Mouse (Mus musculus) liver, adult 2 months (tissue): ENCODE results near the gene Sema5a.

Source experiments
- CTCF ChIP-seq: fragments of 200-500 bp; IDR thresholded peaks from 2 replicates; pipeline ENCODE4 v1.5.1; 2011; ENCODE audit warnings: low read depth, low read length, control low read depth
- POLR2A ChIP-seq: fragments of 200-500 bp; IDR thresholded peaks from 2 replicates; pipeline ENCODE4 v1.6.1; 2011; ENCODE audit warnings: low read length, control low read depth; ENCODE audit not compliant: insufficient read depth; ENCODE audit errors: extremely low read depth

DNA sequence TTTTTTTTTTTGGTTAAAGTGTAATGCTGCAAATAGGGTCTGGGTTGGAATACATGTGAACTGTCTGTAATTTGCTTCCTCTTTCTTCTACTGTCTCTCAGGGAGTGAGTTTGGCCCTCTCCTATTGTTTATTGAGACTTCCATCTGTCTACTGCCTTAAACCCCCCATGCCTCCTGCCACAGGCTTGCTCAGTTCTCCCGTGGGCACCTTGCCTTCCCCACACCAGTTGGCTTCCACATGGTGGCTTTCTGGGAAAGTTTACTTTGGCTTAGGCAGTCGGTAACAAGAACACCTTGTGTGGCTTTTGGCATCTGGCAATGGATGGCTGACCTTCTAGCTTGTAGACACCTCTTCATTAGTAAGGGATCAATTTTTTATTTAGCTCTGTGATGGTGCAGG is 10.2 kb downstream of the Sema5a start:
- TF ChIP-seq POLR2A (no peak), CTCF (no peak)
